Mouse (Mus musculus) heart, adult 11 months (tissue): ENCODE measurements around the gene Smim11.

Experiments used
- DNase-seq: peaks from one replicate; pipeline ENCODE4 v3.0.0; 2022

Gene Smim11

GRCm38 (mm10) chr16:92300649-92301411 is at the start of gene Smim11:
Gene Smim11, plus strand, starts transcription at chr16:92301286.
- DNase-seq = peak; percentile 99

GRCm38 (mm10) chr16:92254316-92254715 is 46.8 kb upstream of the Smim11 start:
- DNase-seq = no peak

- DNase-seq = no peak
These were observed 33.2 kb upstream of the Smim11 start for GRCm38 (mm10) chr16:92267861-92268260.

GRCm38 (mm10) chr16:92274516-92274915 is 26.6 kb upstream of the Smim11 start:
- no peak for DNase-seq

GRCm38 (mm10) chr16:92275526-92275925 is 25.6 kb upstream of the Smim11 start:
- DNase-seq = peak; percentile 88

GRCm38 (mm10) chr16:92282671-92283070 is 18.4 kb upstream of the Smim11 start:
- DNase-seq = no peak

GRCm38 (mm10) chr16:92285068-92285467 is 16.0 kb upstream of the Smim11 start:
- DNase-seq = no peak

GRCm38 (mm10) chr16:92286609-92287008 is 14.5 kb upstream of the Smim11 start:
- peak; percentile 95 for DNase-seq

- DNase-seq = no peak
These were observed 12.3 kb upstream of the Smim11 start for GRCm38 (mm10) chr16:92288778-92289177.

- no peak for DNase-seq
These were observed 11.0 kb upstream of the Smim11 start for GRCm38 (mm10) chr16:92290045-92290444.

GRCm38 (mm10) chr16:92292101-92292500 is 9.0 kb upstream of the Smim11 start, which contains the start of gene Kcne2:
Gene Kcne2, plus strand, starts transcription at chr16:92292389.
- DNase-seq = no peak

GRCm38 (mm10) chr16:92294267-92294970 is 6.7 kb upstream of the Smim11 start:
- DNase-seq = no peak

- no peak for DNase-seq
These were observed 5.8 kb upstream of the Smim11 start for GRCm38 (mm10) chr16:92295328-92295727.

- no peak for DNase-seq
These were observed 323 bp downstream of the Smim11 start for GRCm38 (mm10) chr16:92301412-92301806.

GRCm38 (mm10) chr16:92301989-92302388 is 903 bp downstream of the Smim11 start:
- DNase-seq = peak; percentile 94

GRCm38 (mm10) chr16:92302506-92302905 is 1.4 kb downstream of the Smim11 start:
- no peak for DNase-seq

- DNase-seq = no peak
These were observed 4.4 kb downstream of the Smim11 start for GRCm38 (mm10) chr16:92305519-92305918.

- DNase-seq = no peak
These were observed 6.9 kb downstream of the Smim11 start for GRCm38 (mm10) chr16:92307947-92308346.

GRCm38 (mm10) chr16:92309126-92309525 is 8.0 kb downstream of the Smim11 start:
- no peak for DNase-seq

- DNase-seq = peak; percentile 93
These were observed 13.1 kb downstream of the Smim11 start for GRCm38 (mm10) chr16:92313953-92314741.

- no peak for DNase-seq
These were observed 15.1 kb downstream of the Smim11 start for GRCm38 (mm10) chr16:92316049-92316738.

GRCm38 (mm10) chr16:92319353-92320109 is 18.4 kb downstream of the Smim11 start:
- peak; percentile 92 for DNase-seq
